Mouse (Mus musculus) urinary bladder, adult 18-20 months (tissue): ENCODE data around the gene Abhd12b.
A peak's percentile ranks its signal among the peaks of the same experiment; 100 is the strongest.
"Not testable (repeated sequence)": the region's sequence is repeated elsewhere in the genome, so short reads cannot be mapped to it uniquely, and the experiment has no call there.

Experiments used
- DNase-seq, 2 experiments: peaks; one replicate each; pipeline ENCODE4 v3.0.0; 2022; ENCODE audit warnings: low spot score in 2 of 2, mixed read lengths in 2 of 2

Gene Abhd12b

GRCm38 (mm10) chr12:70139871-70140270 lies 14.1 kb upstream of the Abhd12b start:
- DNase-seq, result no peak

- no peak for DNase-seq
These were observed 13.4 kb upstream of the Abhd12b start for GRCm38 (mm10) chr12:70140542-70140941.

- DNase-seq, result no peak
These were observed 12.9 kb upstream of the Abhd12b start for GRCm38 (mm10) chr12:70140993-70141576.

- not testable (repeated sequence) for DNase-seq
These were observed 9.8 kb upstream of the Abhd12b start for GRCm38 (mm10) chr12:70144106-70144587.

- DNase-seq, result no peak
These were observed 9.1 kb upstream of the Abhd12b start for GRCm38 (mm10) chr12:70144637-70145448.

- no peak for DNase-seq
These were observed 8.4 kb upstream of the Abhd12b start for GRCm38 (mm10) chr12:70145586-70145985.

- no peak for DNase-seq
These were observed 5.8 kb upstream of the Abhd12b start for GRCm38 (mm10) chr12:70147986-70148630.

- DNase-seq, result peak in 1 of 2 experiments; percentile 22
These were observed 5.2 kb upstream of the Abhd12b start for GRCm38 (mm10) chr12:70148631-70149265.

GRCm38 (mm10) chr12:70156222-70156621 lies 2.3 kb downstream of the Abhd12b start:
- DNase-seq, result no peak

- no peak for DNase-seq
These were observed 3.5 kb downstream of the Abhd12b start for GRCm38 (mm10) chr12:70157292-70158066.

GRCm38 (mm10) chr12:70161057-70161456 lies 7.1 kb downstream of the Abhd12b start:
- no peak for DNase-seq

GRCm38 (mm10) chr12:70164741-70165140 lies 10.8 kb downstream of the Abhd12b start:
- DNase-seq, result no peak

- DNase-seq, result no peak
These were observed 14.0 kb downstream of the Abhd12b start for GRCm38 (mm10) chr12:70167950-70168349.

- DNase-seq, result no peak
These were observed 16.0 kb downstream of the Abhd12b start for GRCm38 (mm10) chr12:70169969-70170368.

GRCm38 (mm10) chr12:70183507-70183906 lies 29.6 kb downstream of the Abhd12b start:
- DNase-seq, result not testable (repeated sequence)

GRCm38 (mm10) chr12:70184173-70184783 lies 30.3 kb downstream of the Abhd12b start:
- DNase-seq, result no peak

- no peak for DNase-seq
These were observed 38.4 kb downstream of the Abhd12b start for GRCm38 (mm10) chr12:70192267-70192727.

GRCm38 (mm10) chr12:70195426-70195825 lies 41.5 kb downstream of the Abhd12b start:
- DNase-seq, result no peak

- no peak for DNase-seq
These were observed 42.4 kb downstream of the Abhd12b start for GRCm38 (mm10) chr12:70196341-70196740.

- DNase-seq, result no peak
These were observed 48.1 kb downstream of the Abhd12b start for GRCm38 (mm10) chr12:70201926-70202529.
